Mouse (Mus musculus) ES-E14 (cell line): ENCODE measurements around the gene Ypel2. TPM values are rescaled to one million over a fixed set of nuclear protein-coding genes. Genes with fewer than 3 reads are reported as not detected.

ENCODE experiments used
- DNase-seq: peaks from one replicate; pipeline ENCODE4 v3.0.0-alpha.2; 2013; ENCODE audit warnings: low read depth, low spot score
- H3K27ac ChIP-seq: 2 replicates; pipeline ENCODE4 v1.5.1; 2012; ENCODE audit warnings: low read depth, mild to moderate bottlenecking, low read length, moderate library complexity, mixed read lengths; ENCODE audit not compliant: poor library complexity, insufficient read depth, severe bottlenecking
- H3K36me3 ChIP-seq: 2 replicates; pipeline ENCODE4 v1.6.1; 2012; ENCODE audit warnings: mild to moderate bottlenecking, low read length, moderate library complexity, mixed read lengths; ENCODE audit not compliant: control insufficient read depth, poor library complexity, insufficient read depth, severe bottlenecking
- H3K4me1 ChIP-seq, 2 experiments: fragments of 150-350 bp in 1 of 2; sonication (generic) in 1 of 2; 2 replicates each; pipeline ENCODE4 v1.6.1; 2012; ENCODE audit warnings: low read length in 2 of 2, mild to moderate bottlenecking in 1 of 2, mixed read lengths in 1 of 2; ENCODE audit not compliant: control insufficient read depth in 2 of 2, insufficient read depth in 2 of 2, poor library complexity in 1 of 2
- H3K4me3 ChIP-seq, 2 experiments: fragments of 150-350 bp in 1 of 2; sonication (generic) in 1 of 2; 2 replicates each; pipeline ENCODE4 v1.5.1; 2012; ENCODE audit warnings: low read length in 2 of 2, low read depth in 1 of 2, mild to moderate bottlenecking in 1 of 2, mixed read lengths in 1 of 2; ENCODE audit not compliant: insufficient read depth in 1 of 2, poor library complexity in 1 of 2, severe bottlenecking in 1 of 2
- H3K9ac ChIP-seq: 2 replicates; pipeline ENCODE4 v1.6.1; 2012; ENCODE audit warnings: low read depth, mild to moderate bottlenecking, low read length, mixed read lengths; ENCODE audit not compliant: poor library complexity, insufficient read depth, severe bottlenecking
- H3K9me3 ChIP-seq: fragments of 150-350 bp; sonication (generic); 2 replicates; pipeline ENCODE4 v1.6.1; 2012; ENCODE audit warnings: low read depth, mild to moderate bottlenecking, low read length; ENCODE audit not compliant: control insufficient read depth, insufficient read depth
- CHD2 ChIP-seq: IDR thresholded peaks from 2 replicates; pipeline ENCODE4 v1.6.1; 2014; ENCODE audit warnings: mild to moderate bottlenecking, low read depth, low read length, inconsistent platforms
- HCFC1 ChIP-seq: IDR thresholded peaks from 2 replicates; pipeline ENCODE4 v1.6.1; 2012; ENCODE audit warnings: low read length, inconsistent platforms, borderline replicate concordance; ENCODE audit not compliant: insufficient read depth
- MAFK ChIP-seq: IDR thresholded peaks from 2 replicates; pipeline ENCODE4 v1.6.1; 2014; ENCODE audit warnings: mild to moderate bottlenecking, low read depth, low read length, inconsistent platforms; ENCODE audit not compliant: insufficient read depth
- ZC3H11A ChIP-seq: IDR thresholded peaks from 2 replicates; pipeline ENCODE4 v1.6.1; 2012; ENCODE audit warnings: low read depth, mild to moderate bottlenecking, inconsistent platforms, low read length, borderline replicate concordance
- ZNF384 ChIP-seq: IDR thresholded peaks from 2 replicates; pipeline ENCODE4 v1.6.1; 2012; ENCODE audit warnings: low read depth, low read length, inconsistent platforms
- in situ Hi-C, 2 experiments: fragments of 600-800 bp; cut with MboI; formaldehyde crosslinking; loops; one replicate each; pipeline ENCODE4 v1.15.1; 2025; ENCODE audit warnings: low sequenced_read_pairs in 2 of 2, inconsistent platforms in 1 of 2; ENCODE audit not compliant: unreplicated experiment in 2 of 2
- total RNA-seq: library from RNA; depleted of rRNA; stranded (reverse); fragments of 300-350 nt; gene quantifications from 2 replicates; pipeline ENCODE4 v1.2.3, GENCODE M21; 2012

Ypel2 gene
- total RNA-seq, 1 experiment: 3.6 TPM

- H3K36me3 ChIP-seq: no peaks in the 10 kb centered on the region
- H3K4me1 ChIP-seq: no peaks in the 10 kb centered on the region
- H3K9me3 ChIP-seq: no peaks in the 10 kb centered on the region
- H3K4me3 ChIP-seq: no peak overlapping the region
- DNase-seq: peak; percentile 85
- in situ Hi-C loops: no loop called here
- H3K9ac ChIP-seq: no peak overlapping the region
- H3K27ac ChIP-seq: no peak overlapping the region
- TF ChIP-seq ZC3H11A (peak; percentile 92), ZNF384 (no peak), MAFK (no peak)
Observed at GRCm38 (mm10) chr11:87010476-87010875, 17.0 kb upstream of the Ypel2 start.

GRCm38 (mm10) chr11:87007371-87007770, 13.9 kb upstream of the Ypel2 start:
- in situ Hi-C loops: loop anchor here (10.0 kb wide), 2 partner anchors 103 to 113 kb away; no protein-coding TSS in a partner anchor
- Histone ChIP-seq H3K9ac (no peak overlapping the region), H3K9me3 (no peaks in the 10 kb centered on the region), H3K36me3 (no peaks in the 10 kb centered on the region), H3K4me1 (no peaks in the 10 kb centered on the region), H3K4me3 (no peak overlapping the region), H3K27ac (no peak overlapping the region)
- DNase-seq: no peak
- TF ChIP-seq MAFK (no peak), CHD2 (no peak), ZNF384 (no peak), ZC3H11A (no peak), HCFC1 (no peak)

- Histone ChIP-seq H3K9ac (no peak overlapping the region), H3K4me3 (no peak overlapping the region), H3K36me3 (no peaks in the 10 kb centered on the region), H3K9me3 (no peaks in the 10 kb centered on the region), H3K27ac (no peak overlapping the region), H3K4me1 (no peaks in the 10 kb centered on the region)
- TF ChIP-seq ZNF384 (no peak), MAFK (no peak), HCFC1 (no peak), CHD2 (no peak), ZC3H11A (no peak)
- no peak for DNase-seq
- in situ Hi-C loops: loop anchor here (10.0 kb wide), 2 partner anchors 100 to 110 kb away; no protein-coding TSS in a partner anchor
Observed at GRCm38 (mm10) chr11:87004960-87005755, 11.7 kb upstream of the Ypel2 start.

- H3K9ac ChIP-seq: no peak overlapping the region
- no peak overlapping the region for H3K4me3 ChIP-seq
- TF ChIP-seq MAFK: no peak
- no peak for TF ChIP-seq CHD2
- TF ChIP-seq HCFC1: no peak
- no peak for TF ChIP-seq ZC3H11A
- H3K9me3 ChIP-seq: no peaks in the 10 kb centered on the region
- H3K27ac ChIP-seq: no peak overlapping the region
- in situ Hi-C loops: loop anchor here (10.0 kb wide), 2 partner anchors 97 to 107 kb away; no protein-coding TSS in a partner anchor
- H3K4me1 ChIP-seq: no peaks in the 10 kb centered on the region
- DNase-seq: no peak
- no peaks in the 10 kb centered on the region for H3K36me3 ChIP-seq
Observed at GRCm38 (mm10) chr11:87002078-87002829, 8.7 kb upstream of the Ypel2 start.
